Mouse (Mus musculus): ENCODE data around the gene Nlgn1. TPM values are rescaled to one million over a fixed set of nuclear protein-coding genes. Genes with fewer than 3 reads are reported as not detected.

Nlgn1 gene
- total RNA-seq, 1 experiment: 0.04 TPM

- Histone ChIP-seq H3K9me3 (ENCODE audit: control insufficient read depth, insufficient read depth, low read depth, low read length) (no peaks in the 10 kb centered on the region), H3K27ac (ENCODE audit: insufficient read depth, low read depth, low read length, poor library complexity, severe bottlenecking) (no peak overlapping the region), H3K9ac (ENCODE audit: insufficient read depth, low read depth, low read length, poor library complexity, severe bottlenecking) (no peak overlapping the region), H3K4me3 (ENCODE audit: insufficient read depth in 1 of 2, low read depth in 1 of 2, low read length in 2 of 2, poor library complexity in 1 of 2, severe bottlenecking in 1 of 2) (no peak overlapping the region), H3K36me3 (ENCODE audit: control insufficient read depth, insufficient read depth, low read length, poor library complexity, severe bottlenecking) (no peaks in the 10 kb centered on the region), H3K4me1 (ENCODE audit: control insufficient read depth in 2 of 2, insufficient read depth in 2 of 2, low read length in 2 of 2, poor library complexity in 1 of 2) (no peaks in the 10 kb centered on the region)
- TF ChIP-seq MAFK (IDR thresholded peaks at IDR 0.05; ENCODE audit: insufficient read depth, low read depth, low read length): no peak
- TF ChIP-seq ZNF384 (IDR thresholded peaks at IDR 0.05; ENCODE audit: low read depth, low read length): no peak
- TF ChIP-seq HCFC1 (IDR thresholded peaks at IDR 0.05; ENCODE audit: borderline replicate concordance, insufficient read depth, low read length): no peak
- TF ChIP-seq ZC3H11A (IDR thresholded peaks at IDR 0.05; ENCODE audit: borderline replicate concordance, low read depth, low read length): no peak
- no peak for TF ChIP-seq CHD2 (IDR thresholded peaks at IDR 0.05; ENCODE audit: low read depth, low read length)
- DNase-seq (ENCODE audit: low read depth, low spot score): no peak
- in situ Hi-C loops (cut with MboI; ENCODE audit: low sequenced_read_pairs in 2 of 2, unreplicated experiment in 2 of 2): no loop called here
These were observed 329.2 kb downstream of the Nlgn1 start for GRCm38 (mm10) chr3:26002863-26003608.

DNA sequence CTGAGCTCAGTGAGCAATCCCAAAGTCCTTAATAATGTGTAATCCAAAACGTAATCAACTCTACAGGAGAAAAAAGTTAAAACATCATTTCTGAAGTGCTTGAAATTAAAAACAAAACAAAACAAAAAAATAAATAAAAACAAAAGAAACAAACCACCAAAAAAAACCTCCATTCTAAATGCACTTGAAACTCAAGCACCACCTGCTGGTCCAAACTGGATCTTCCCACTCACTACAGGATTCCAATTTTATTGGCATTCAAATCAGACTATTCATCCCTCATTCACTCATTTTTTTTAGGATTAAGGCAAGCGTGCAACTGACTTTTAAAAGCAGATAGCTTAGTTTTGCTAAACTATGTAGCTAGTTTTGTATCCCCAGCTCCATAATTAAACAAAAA lies 329.9 kb downstream of the Nlgn1 start:
- H3K9ac ChIP-seq (ENCODE audit: insufficient read depth, low read depth, low read length, poor library complexity, severe bottlenecking): no peak overlapping the region
- DNase-seq (ENCODE audit: low read depth, low spot score): no peak
- no peak overlapping the region for H3K4me3 ChIP-seq (ENCODE audit: insufficient read depth in 1 of 2, low read depth in 1 of 2, low read length in 2 of 2, poor library complexity in 1 of 2, severe bottlenecking in 1 of 2)
- H3K9me3 ChIP-seq (ENCODE audit: control insufficient read depth, insufficient read depth, low read depth, low read length): no peaks in the 10 kb centered on the region
- no peaks in the 10 kb centered on the region for H3K4me1 ChIP-seq (ENCODE audit: control insufficient read depth in 2 of 2, insufficient read depth in 2 of 2, low read length in 2 of 2, poor library complexity in 1 of 2)
- TF ChIP-seq HCFC1 (IDR thresholded peaks at IDR 0.05; ENCODE audit: borderline replicate concordance, insufficient read depth, low read length) (no peak), ZC3H11A (IDR thresholded peaks at IDR 0.05; ENCODE audit: borderline replicate concordance, low read depth, low read length) (0 out of 2 replicates have a peak, but pooled peaks have one; percentile 3), CHD2 (IDR thresholded peaks at IDR 0.05; ENCODE audit: low read depth, low read length) (no peak)
- no peaks in the 10 kb centered on the region for H3K36me3 ChIP-seq (ENCODE audit: control insufficient read depth, insufficient read depth, low read length, poor library complexity, severe bottlenecking)
- H3K27ac ChIP-seq (ENCODE audit: insufficient read depth, low read depth, low read length, poor library complexity, severe bottlenecking): no peak overlapping the region
- in situ Hi-C loops (cut with MboI; ENCODE audit: low sequenced_read_pairs in 2 of 2, unreplicated experiment in 2 of 2): no loop called here

- DNase-seq (ENCODE audit: low read depth, low spot score): no peak
- Histone ChIP-seq H3K4me1 (ENCODE audit: control insufficient read depth in 2 of 2, insufficient read depth in 2 of 2, low read length in 2 of 2, poor library complexity in 1 of 2) (no peaks in the 10 kb centered on the region), H3K9ac (ENCODE audit: insufficient read depth, low read depth, low read length, poor library complexity, severe bottlenecking) (no peak overlapping the region), H3K27ac (ENCODE audit: insufficient read depth, low read depth, low read length, poor library complexity, severe bottlenecking) (no peak overlapping the region), H3K36me3 (ENCODE audit: control insufficient read depth, insufficient read depth, low read length, poor library complexity, severe bottlenecking) (no peaks in the 10 kb centered on the region), H3K4me3 (ENCODE audit: insufficient read depth in 1 of 2, low read depth in 1 of 2, low read length in 2 of 2, poor library complexity in 1 of 2, severe bottlenecking in 1 of 2) (no peak overlapping the region), H3K9me3 (ENCODE audit: control insufficient read depth, insufficient read depth, low read depth, low read length) (no peaks in the 10 kb centered on the region)
- TF ChIP-seq MAFK (IDR thresholded peaks at IDR 0.05; ENCODE audit: insufficient read depth, low read depth, low read length) (no peak), ZNF384 (IDR thresholded peaks at IDR 0.05; ENCODE audit: low read depth, low read length) (no peak), HCFC1 (IDR thresholded peaks at IDR 0.05; ENCODE audit: borderline replicate concordance, insufficient read depth, low read length) (no peak), CHD2 (IDR thresholded peaks at IDR 0.05; ENCODE audit: low read depth, low read length) (no peak)
- in situ Hi-C loops (cut with MboI; ENCODE audit: low sequenced_read_pairs in 2 of 2, unreplicated experiment in 2 of 2): no loop called here
These were observed 364.7 kb downstream of the Nlgn1 start for GRCm38 (mm10) chr3:25967546-25967945.

DNA sequence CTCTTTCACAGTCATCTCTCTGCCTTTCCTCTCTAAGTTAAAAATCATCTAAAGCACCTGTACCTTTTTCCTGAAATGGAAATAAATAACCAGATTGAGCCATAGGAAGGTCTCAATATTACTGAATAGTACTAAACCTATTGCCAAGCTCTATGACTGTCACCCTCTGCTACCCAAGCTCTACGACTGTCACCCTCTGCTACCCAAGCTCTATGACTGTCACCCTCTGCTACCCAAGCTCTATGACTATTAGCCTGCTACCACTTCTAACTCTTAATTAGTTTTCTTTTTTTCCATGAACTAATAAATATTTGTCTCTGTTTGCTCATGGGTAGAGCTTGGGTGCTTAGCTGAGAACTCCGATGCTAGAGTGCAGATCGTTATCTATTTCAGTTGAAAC lies 368.0 kb downstream of the Nlgn1 start:
- no peaks in the 10 kb centered on the region for H3K9me3 ChIP-seq (ENCODE audit: control insufficient read depth, insufficient read depth, low read depth, low read length)
- H3K36me3 ChIP-seq (ENCODE audit: control insufficient read depth, insufficient read depth, low read length, poor library complexity, severe bottlenecking): no peaks in the 10 kb centered on the region
- in situ Hi-C loops (cut with MboI; ENCODE audit: low sequenced_read_pairs in 2 of 2, unreplicated experiment in 2 of 2): no loop called here
- H3K4me1 ChIP-seq (ENCODE audit: control insufficient read depth in 2 of 2, insufficient read depth in 2 of 2, low read length in 2 of 2, poor library complexity in 1 of 2): no peaks in the 10 kb centered on the region
- TF ChIP-seq ZNF384 (IDR thresholded peaks at IDR 0.05; ENCODE audit: low read depth, low read length) (no peak), CHD2 (IDR thresholded peaks at IDR 0.05; ENCODE audit: low read depth, low read length) (no peak), HCFC1 (IDR thresholded peaks at IDR 0.05; ENCODE audit: borderline replicate concordance, insufficient read depth, low read length) (no peak), MAFK (IDR thresholded peaks at IDR 0.05; ENCODE audit: insufficient read depth, low read depth, low read length) (no peak), ZC3H11A (IDR thresholded peaks at IDR 0.05; ENCODE audit: borderline replicate concordance, low read depth, low read length) (no peak)
- no peak overlapping the region for H3K4me3 ChIP-seq (ENCODE audit: insufficient read depth in 1 of 2, low read depth in 1 of 2, low read length in 2 of 2, poor library complexity in 1 of 2, severe bottlenecking in 1 of 2)
- no peak overlapping the region for H3K9ac ChIP-seq (ENCODE audit: insufficient read depth, low read depth, low read length, poor library complexity, severe bottlenecking)
- DNase-seq (ENCODE audit: low read depth, low spot score): no peak
- no peak overlapping the region for H3K27ac ChIP-seq (ENCODE audit: insufficient read depth, low read depth, low read length, poor library complexity, severe bottlenecking)

- TF ChIP-seq MAFK (IDR thresholded peaks at IDR 0.05; ENCODE audit: insufficient read depth, low read depth, low read length) (no peak), HCFC1 (IDR thresholded peaks at IDR 0.05; ENCODE audit: borderline replicate concordance, insufficient read depth, low read length) (no peak), CHD2 (IDR thresholded peaks at IDR 0.05; ENCODE audit: low read depth, low read length) (no peak), ZNF384 (IDR thresholded peaks at IDR 0.05; ENCODE audit: low read depth, low read length) (no peak), ZC3H11A (IDR thresholded peaks at IDR 0.05; ENCODE audit: borderline replicate concordance, low read depth, low read length) (no peak)
- no peaks in the 10 kb centered on the region for H3K36me3 ChIP-seq (ENCODE audit: control insufficient read depth, insufficient read depth, low read length, poor library complexity, severe bottlenecking)
- no peak for DNase-seq (ENCODE audit: low read depth, low spot score)
- no peak overlapping the region for H3K4me3 ChIP-seq (ENCODE audit: insufficient read depth in 1 of 2, low read depth in 1 of 2, low read length in 2 of 2, poor library complexity in 1 of 2, severe bottlenecking in 1 of 2)
- H3K9ac ChIP-seq (ENCODE audit: insufficient read depth, low read depth, low read length, poor library complexity, severe bottlenecking): no peak overlapping the region
- H3K4me1 ChIP-seq (ENCODE audit: control insufficient read depth in 2 of 2, insufficient read depth in 2 of 2, low read length in 2 of 2, poor library complexity in 1 of 2): no peaks in the 10 kb centered on the region
- in situ Hi-C loops (cut with MboI; ENCODE audit: low sequenced_read_pairs in 2 of 2, unreplicated experiment in 2 of 2): no loop called here
- no peaks in the 10 kb centered on the region for H3K9me3 ChIP-seq (ENCODE audit: control insufficient read depth, insufficient read depth, low read depth, low read length)
- no peak overlapping the region for H3K27ac ChIP-seq (ENCODE audit: insufficient read depth, low read depth, low read length, poor library complexity, severe bottlenecking)
These were observed 368.7 kb downstream of the Nlgn1 start for GRCm38 (mm10) chr3:25963568-25963967.
